ENCODE assay signal across 21 mouse cellular contexts in genomic region chr10:88891410-88891809, GRCm38 (mm10). TPM values are rescaled to one million over a fixed set of nuclear protein-coding genes. Genes with fewer than 3 reads are reported as not detected.
A peak's percentile ranks its signal among the peaks of the same experiment; 100 is the strongest.
DNase-seq lines count a peak whose midpoint lies in the region; TF ChIP-seq lines count a peak whose summit lies in the region.
"Had no signal": no experiment of that assay in that cellular context is flagged by ENCODE, and none has a peak within 500 bp of the region (broad histone marks: within the 10 kb centered on the region; RNA-seq: fewer than 3 reads in every experiment).

No protein-coding gene starts in this region.

- H3K9ac ChIP-seq in CH12.LX (ENCODE audit: insufficient read depth, low read depth), result no peak overlapping the region
- no peak overlapping the region for H3K9ac ChIP-seq in MEL (ENCODE audit: control insufficient read depth, low read depth, low read length, poor library complexity, severe bottlenecking)

- H3K27ac ChIP-seq in CH12.LX (ENCODE audit: insufficient read depth, low read depth) (no peak overlapping the region), MEL (ENCODE audit: control insufficient read depth, low read depth, low read length) (no peak overlapping the region)

- TF ChIP-seq POLR2A in CH12.LX (IDR thresholded peaks at IDR 0.05; ENCODE audit: low read depth, low read length) (no peak), MEL (IDR thresholded peaks at IDR 0.05; ENCODE audit: control insufficient read depth in 1 of 2, insufficient read depth in 1 of 2, low read depth in 1 of 2, low read length in 2 of 2, poor library complexity in 1 of 2) (no peak)

- H3K4me3 ChIP-seq in C2C12 (ENCODE audit: insufficient read depth, poor library complexity, severe bottlenecking) (no peak overlapping the region), CH12.LX (replicated peaks in 1 of 3; ENCODE audit: low read depth in 2 of 3, low read length in 2 of 3, poor library complexity in 1 of 3) (peak overlapping the region in 1 of 3 experiments; percentile 40), MEL (ENCODE audit: control insufficient read depth in 1 of 2, insufficient read depth in 1 of 2, low read depth in 2 of 2, low read length in 2 of 2) (no peak overlapping the region)

- no peak overlapping the region for H3ac ChIP-seq in C2C12 (ENCODE audit: control insufficient read depth, insufficient read length, low read depth)

- in situ Hi-C loops in CH12.LX (cut with MboI; ENCODE audit: low pct_ligation_motif_present, low pct_unique_long_range_greater_than_20kb, low sequenced_read_pairs), result no loop called here

- H3K79me2 ChIP-seq in C2C12 (ENCODE audit: control insufficient read depth, insufficient read depth) (no peaks in the 10 kb centered on the region), CH12.LX (replicated peaks; ENCODE audit: control insufficient read depth, extremely low read depth, insufficient read depth, poor library complexity, severe bottlenecking) (no peaks in the 10 kb centered on the region), MEL (ENCODE audit: control insufficient read depth, insufficient read depth, low read length, poor library complexity) (no peaks in the 10 kb centered on the region)

- peak overlapping the region; percentile 61; the same call in 1 of the 2 replicates for H3K4me2 ChIP-seq in CH12.LX (ENCODE audit: insufficient read depth, low read depth, poor library complexity, severe bottlenecking)

- TF ChIP-seq CTCF in C2C12 (IDR thresholded peaks at IDR 0.05; ENCODE audit: control insufficient read depth, insufficient read depth, insufficient read length) (no peak), CH12.LX (conservative IDR thresholded peaks at IDR 0.05 in 1 of 2, IDR thresholded peaks at IDR 0.05 in 1 of 2; ENCODE audit: low read depth in 2 of 2, low read length in 2 of 2) (no peak), MEL (IDR thresholded peaks at IDR 0.05 in 2 of 3, conservative IDR thresholded peaks at IDR 0.05 in 1 of 3; ENCODE audit: control insufficient read depth in 1 of 3, insufficient read depth in 1 of 3, low read depth in 2 of 3, low read length in 3 of 3, poor library complexity in 1 of 3, severe bottlenecking in 1 of 3) (no peak)

- no peak for TF ChIP-seq RAD21 in CH12.LX (IDR thresholded peaks at IDR 0.05; ENCODE audit: low read depth, low read length)
- no peak for TF ChIP-seq RAD21 in MEL (IDR thresholded peaks at IDR 0.05; ENCODE audit: low read depth, low read length)

- peaks cover 0 to 3% of the 10 kb centered on the region in 2 experiments; a peak in 2 of 4 replicates for H3K4me1 ChIP-seq in CH12.LX (ENCODE audit: control insufficient read depth in 1 of 2, insufficient read depth in 2 of 2)
- no peaks in the 10 kb centered on the region for H3K4me1 ChIP-seq in MEL (ENCODE audit: control insufficient read depth in 1 of 2, insufficient read depth in 2 of 2, low read length in 2 of 2)

- H3K9me3 ChIP-seq in CH12.LX (replicated peaks; ENCODE audit: low read length), result no peaks in the 10 kb centered on the region
- no peaks in the 10 kb centered on the region for H3K9me3 ChIP-seq in MEL (replicated peaks; ENCODE audit: insufficient read depth, low read length)
- H3K9me3 ChIP-seq: G1E had no signal

- H3K27me3 ChIP-seq in C2C12 (ENCODE audit: control insufficient read depth, insufficient read depth, insufficient read length) (peaks cover under 1% of the 10 kb centered on the region), CH12.LX (replicated peaks) (no peaks in the 10 kb centered on the region), MEL (ENCODE audit: control insufficient read depth in 1 of 2, insufficient read depth in 2 of 2, low read length in 2 of 2) (no peaks in the 10 kb centered on the region)

- no peaks in the 10 kb centered on the region for H3K79me3 ChIP-seq in C2C12 (ENCODE audit: low read depth)

- TF ChIP-seq EP300 in CH12.LX (IDR thresholded peaks at IDR 0.05; ENCODE audit: low read length), result no peak
- no peak for TF ChIP-seq EP300 in MEL (IDR thresholded peaks at IDR 0.05; ENCODE audit: low read depth in 1 of 2, low read length in 2 of 2)

- dilution Hi-C loops in CH12.LX (cut with MboI; ENCODE audit: extremely low pct_ligation_motif_present, extremely low pct_unique_long_range_greater_than_20kb, low sequenced_read_pairs), result no loop called here

- no peak for DNase-seq in CH12.LX (ENCODE audit: extremely low read depth)
- no peak for DNase-seq in MEL (ENCODE audit: low read depth, low spot score)
- no peak for DNase-seq in layer of hippocampus, adult 8-10 months (ENCODE audit: low spot score in 2 of 2)
- DNase-seq in cerebellum, adult 18-20 months, result no peak
- DNase-seq in adrenal gland, adult 8-10 months, result no peak
- DNase-seq: adrenal gland, adult 2 months; adrenal gland, postnatal 10 days; adrenal gland, postnatal 14 days; adrenal gland, postnatal 25 days; adrenal gland, postnatal 36 days; B cell, adult 2 months; cerebellum, adult 11 months; cerebellum, adult 11-12 months; cerebellum, adult 2 months; cerebellum, adult 8-10 months; cerebellum, adult 9-10 months; cerebellum, adult 9-11 months; cerebellum, postnatal 10 days had no signal

- no peaks in the 10 kb centered on the region for H3K36me3 ChIP-seq in C2C12 (ENCODE audit: control insufficient read depth, insufficient read depth)
- no peaks in the 10 kb centered on the region for H3K36me3 ChIP-seq in CH12.LX (replicated peaks in 1 of 2; ENCODE audit: control insufficient read depth in 1 of 2, insufficient read depth in 1 of 2, low read length in 1 of 2)
- no peaks in the 10 kb centered on the region for H3K36me3 ChIP-seq in MEL (ENCODE audit: control insufficient read depth in 1 of 2, insufficient read depth in 2 of 2, low read length in 2 of 2)
- H3K36me3 ChIP-seq: G1E had no signal

TF ChIP-seq in C2C12, 6 proteins besides CTCF, POLR2A, EP300 and RAD21:
- TF ChIP-seq FOSL1 (IDR thresholded peaks at IDR 0.05; ENCODE audit: insufficient read depth, low read length, poor library complexity, severe bottlenecking) (no peak), USF1 (IDR thresholded peaks at IDR 0.05; ENCODE audit: low read depth) (peak; percentile 61)

TF ChIP-seq in CH12.LX, 34 proteins besides CTCF, POLR2A, EP300 and RAD21:
- TF ChIP-seq BHLHE40 (IDR thresholded peaks at IDR 0.05; ENCODE audit: low read depth, low read length), result peak; percentile 49; the same call in 1 of the 2 replicates
- no peak for TF ChIP-seq ETS1 (conservative IDR thresholded peaks at IDR 0.05; ENCODE audit: low read depth, low read length)
- TF ChIP-seq SMC3 (IDR thresholded peaks at IDR 0.05; ENCODE audit: low read depth, low read length), result no peak
- TF ChIP-seq TBP (conservative IDR thresholded peaks at IDR 0.05; ENCODE audit: low read depth, low read length), result no peak
- TF ChIP-seq USF1 (IDR thresholded peaks at IDR 0.05; ENCODE audit: low read depth, low read length), result peak; percentile 85
- peak; percentile 84 for TF ChIP-seq USF2 (conservative IDR thresholded peaks at IDR 0.05; ENCODE audit: low read depth, low read length)
- TF ChIP-seq KAT2A (IDR thresholded peaks at IDR 0.05; ENCODE audit: insufficient replicate concordance, low read length), result no peak

TF ChIP-seq in MEL, 35 proteins besides CTCF, POLR2A, EP300 and RAD21:
- no peak for TF ChIP-seq GATA1 (IDR thresholded peaks at IDR 0.05; ENCODE audit: low read depth, low read length)
- no peak for TF ChIP-seq USF2 (IDR thresholded peaks at IDR 0.05; ENCODE audit: borderline replicate concordance in 1 of 2, insufficient read depth in 1 of 2, low read depth in 1 of 2, low read length in 2 of 2)
- TF ChIP-seq USF1 (IDR thresholded peaks at IDR 0.05; ENCODE audit: low read depth, low read length), result peak; percentile 47; the same call in 1 of the 2 replicates

RNA-seq across cellular contexts. Expression of gene Slc5a8, which starts 5.6 kb away (rescaled TPM):
- polyA plus RNA-seq in C2C12 (2012; fragmentation: generic; extraction: Trizol) (0.01 TPM), CH12.LX (2012; ENCODE audit: insufficient read length, low read depth) (0.14 and 0.23 TPM in 2 replicates), MEL (2012; ENCODE audit: insufficient read depth in 1 of 2, insufficient read length in 2 of 2, low read depth in 1 of 2, low replicate concordance in 2 of 2, missing spikeins in 1 of 2) (not detected)
- total RNA-seq in CH12.LX (2012; rRNA removed) (1.0 and 1.5 TPM in 2 replicates), CH12.LX (2014; rRNA removed) (0.16 and 0.31 TPM in 2 replicates), MEL (2012; rRNA removed) (not detected in 2 replicates)
- under 1 TPM in 1 of 4 experiments, not detected in 3; 0.14 TPM for total RNA-seq in layer of hippocampus, adult 8-10 months (2022)
- under 1 TPM in 3 of 4 experiments, not detected in 1; 0.03 to 0.07 (median 0.06) TPM for total RNA-seq in adrenal gland, adult 8-10 months (2022)
- polyA plus RNA-seq: activated CD4-positive, CD25-positive, alpha-beta regulatory T cell, adult 4 months; G1E had no signal
